Mouse (Mus musculus): ENCODE measurements at regions not wholly inside any gene's neighbourhood (a gene's known extent, or its start where the extent isn't known, plus 50 kb on each side); places are given as distances from the start of the nearest gene placed in this dataset.

DNA sequence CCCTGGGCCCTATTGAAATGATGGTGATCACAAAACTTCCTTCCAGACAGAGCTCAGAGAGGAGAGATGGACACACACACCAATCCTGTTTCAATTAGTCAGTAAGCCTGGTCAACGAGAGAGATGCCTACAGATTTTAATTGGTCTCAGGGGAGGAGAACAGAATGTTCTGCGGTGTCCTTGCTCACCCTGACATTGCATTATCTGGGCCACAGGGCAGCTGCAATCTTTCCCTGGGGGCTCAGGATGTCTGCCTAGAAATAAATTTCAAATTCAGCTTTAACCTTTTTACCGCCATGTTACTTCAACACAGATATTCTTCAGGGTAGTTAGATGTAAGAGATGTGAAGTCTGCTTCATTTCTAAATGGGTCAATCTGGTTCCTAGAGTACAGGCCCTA is 115.0 kb upstream of the Dusp10 start:
- 74% methylated on average over 3 of the region's 3 CpGs for WGBS
- H3K4me3 ChIP-seq (replicated peaks; ENCODE audit: low read depth, low read length), result no peak overlapping the region
- ATAC-seq (replicated peaks; ENCODE audit: low FRiP score, low read depth), result no peak

DNA sequence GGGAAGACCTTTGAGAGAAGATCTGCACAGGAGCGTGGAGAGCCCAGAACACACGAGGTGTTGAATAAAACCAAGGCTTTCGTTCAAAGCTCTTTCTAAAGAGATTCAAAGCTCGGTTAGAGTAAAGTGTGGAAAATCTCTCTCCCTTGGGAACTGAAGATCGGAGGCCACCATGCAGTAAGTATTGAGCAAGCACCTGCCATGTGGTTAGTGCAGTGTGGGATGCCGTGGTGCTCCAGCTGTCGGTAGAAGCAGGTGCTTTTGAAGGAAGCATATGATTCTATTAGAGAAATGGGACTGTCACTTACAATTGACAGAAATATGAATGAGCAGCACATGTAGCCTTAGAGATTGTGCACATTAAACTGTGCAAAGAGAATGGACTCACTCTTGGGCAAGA is 108.5 kb upstream of the Dusp10 start:
- H3K36me3 ChIP-seq (ENCODE audit: insufficient read depth, low read length), result no peaks in the 10 kb centered on the region
- DNase-seq (ENCODE audit: low spot score) (no peak), ATAC-seq (replicated peaks; ENCODE audit: low FRiP score, low read depth) (no peak)
- no peak for TF ChIP-seq CTCF (IDR thresholded peaks at IDR 0.05; ENCODE audit: low read depth)
- WGBS, result 92% methylated on average over 7 of the region's 7 CpGs
- no peak overlapping the region for H3K27ac ChIP-seq
- no peak overlapping the region for H3K4me2 ChIP-seq (ENCODE audit: low read length)
- H3K9ac ChIP-seq (ENCODE audit: low read depth, low read length), result no peak overlapping the region
- H3K4me3 ChIP-seq (replicated peaks; ENCODE audit: low read depth, low read length), result no peak overlapping the region
- H3K27me3 ChIP-seq (ENCODE audit: insufficient read depth, low read length), result no peaks in the 10 kb centered on the region
- H3K9me3 ChIP-seq (replicated peaks; ENCODE audit: low read length), result no peaks in the 10 kb centered on the region
- H3K4me1 ChIP-seq (replicated peaks; ENCODE audit: insufficient read depth, low read length), result no peaks in the 10 kb centered on the region

More for the DNA sequence above, 115.0 kb upstream of the Dusp10 start:
- no peak for TF ChIP-seq CTCF (IDR thresholded peaks at IDR 0.05; ENCODE audit: low read depth)
- Histone ChIP-seq H3K9ac (ENCODE audit: low read depth, low read length) (no peak overlapping the region), H3K4me2 (ENCODE audit: low read length) (no peak overlapping the region), H3K36me3 (ENCODE audit: insufficient read depth, low read length) (no peaks in the 10 kb centered on the region), H3K27me3 (ENCODE audit: insufficient read depth, low read length) (no peaks in the 10 kb centered on the region), H3K4me1 (replicated peaks; ENCODE audit: insufficient read depth, low read length) (no peaks in the 10 kb centered on the region), H3K27ac (no peak overlapping the region), H3K9me3 (replicated peaks; ENCODE audit: low read length) (no peaks in the 10 kb centered on the region)
- no peak for DNase-seq (ENCODE audit: low spot score)

DNA sequence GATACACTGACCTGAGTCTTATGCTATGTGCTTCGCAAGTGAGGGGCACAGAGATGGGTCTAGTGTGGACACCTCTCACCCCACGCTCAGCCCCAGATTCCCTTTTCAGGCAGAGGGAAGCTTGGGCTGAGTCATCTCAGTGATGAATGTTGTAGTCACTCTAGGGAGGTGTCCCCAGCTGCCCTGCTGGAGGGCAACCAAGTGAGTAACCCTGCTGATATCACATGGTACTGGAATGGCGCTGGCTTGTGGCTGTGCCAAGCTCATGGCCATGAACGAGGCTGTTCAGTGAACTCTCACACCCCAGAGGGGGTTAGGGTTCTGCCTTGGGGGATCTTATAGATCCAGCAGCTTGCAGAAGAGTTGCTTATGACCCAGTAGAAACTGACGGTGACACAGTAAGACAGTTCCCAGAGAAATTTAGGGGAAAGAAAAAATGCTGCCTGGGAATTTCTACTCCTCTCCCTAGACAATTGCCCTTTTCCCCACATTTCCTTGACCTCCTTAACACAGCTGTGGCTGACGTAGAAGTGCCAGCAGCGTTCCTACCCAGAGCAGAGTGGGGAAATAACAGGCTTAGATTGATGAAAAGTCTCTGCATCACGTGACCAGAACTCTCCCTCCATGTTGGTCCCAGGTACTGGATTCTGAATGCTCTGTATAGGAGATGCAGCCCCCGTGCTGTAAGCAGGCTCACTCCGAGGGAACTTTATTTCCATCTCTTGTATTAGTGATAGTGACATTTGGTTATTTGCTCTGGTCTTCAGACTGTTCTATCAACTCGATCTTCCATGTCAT is 107.6 kb upstream of the Dusp10 start:
- DNase-seq (ENCODE audit: low spot score), result no peak
- no peak for TF ChIP-seq CTCF (IDR thresholded peaks at IDR 0.05; ENCODE audit: low read depth)

DNA sequence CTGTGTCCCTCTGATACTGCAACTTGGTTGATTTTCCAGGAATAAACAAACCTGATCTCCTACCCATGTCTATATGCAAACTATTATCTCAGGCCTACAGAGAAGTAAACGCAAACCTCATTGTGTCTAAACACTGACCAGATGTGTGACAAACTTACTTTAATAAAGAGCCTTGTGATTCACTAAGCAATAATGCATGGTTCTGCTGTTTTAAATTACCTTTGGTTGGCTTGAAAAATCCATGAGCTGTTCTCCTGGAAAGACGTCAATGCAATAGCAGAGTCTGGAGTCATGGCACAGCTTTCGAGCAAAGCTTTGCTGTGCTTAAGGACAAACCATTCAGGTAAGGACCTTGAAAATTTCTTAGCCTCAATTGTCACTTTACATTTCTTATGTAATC is 95.4 kb upstream of the Dusp10 start:
- Histone ChIP-seq H3K9ac (ENCODE audit: low read depth, low read length) (no peak overlapping the region), H3K4me2 (ENCODE audit: low read length) (no peak overlapping the region), H3K4me1 (replicated peaks; ENCODE audit: insufficient read depth, low read length) (no peaks in the 10 kb centered on the region), H3K27ac (no peak overlapping the region), H3K4me3 (replicated peaks; ENCODE audit: low read depth, low read length) (no peak overlapping the region), H3K27me3 (ENCODE audit: insufficient read depth, low read length) (no peaks in the 10 kb centered on the region), H3K9me3 (replicated peaks; ENCODE audit: low read length) (no peaks in the 10 kb centered on the region), H3K36me3 (ENCODE audit: insufficient read depth, low read length) (no peaks in the 10 kb centered on the region)
- ATAC-seq (replicated peaks; ENCODE audit: low FRiP score, low read depth) (no peak), DNase-seq (ENCODE audit: low spot score) (no peak)
- 95% methylated on average over 3 of the region's 3 CpGs for WGBS
- no peak for TF ChIP-seq CTCF (IDR thresholded peaks at IDR 0.05; ENCODE audit: low read depth)

More for the DNA sequence above, 107.6 kb upstream of the Dusp10 start:
- H3K4me1 ChIP-seq (replicated peaks; ENCODE audit: insufficient read depth, low read length), result no peaks in the 10 kb centered on the region
- no peaks in the 10 kb centered on the region for H3K27me3 ChIP-seq (ENCODE audit: insufficient read depth, low read length)
- H3K9me3 ChIP-seq (replicated peaks; ENCODE audit: low read length), result no peaks in the 10 kb centered on the region
- WGBS, result 74% methylated on average over 11 of the region's 11 CpGs
- no peak overlapping the region for H3K27ac ChIP-seq
- H3K9ac ChIP-seq (ENCODE audit: low read depth, low read length), result no peak overlapping the region
- no peak overlapping the region for H3K4me3 ChIP-seq (replicated peaks; ENCODE audit: low read depth, low read length)
- H3K4me2 ChIP-seq (ENCODE audit: low read length), result no peak overlapping the region
- ATAC-seq (replicated peaks; ENCODE audit: low FRiP score, low read depth), result no peak
- no peaks in the 10 kb centered on the region for H3K36me3 ChIP-seq (ENCODE audit: insufficient read depth, low read length)

DNA sequence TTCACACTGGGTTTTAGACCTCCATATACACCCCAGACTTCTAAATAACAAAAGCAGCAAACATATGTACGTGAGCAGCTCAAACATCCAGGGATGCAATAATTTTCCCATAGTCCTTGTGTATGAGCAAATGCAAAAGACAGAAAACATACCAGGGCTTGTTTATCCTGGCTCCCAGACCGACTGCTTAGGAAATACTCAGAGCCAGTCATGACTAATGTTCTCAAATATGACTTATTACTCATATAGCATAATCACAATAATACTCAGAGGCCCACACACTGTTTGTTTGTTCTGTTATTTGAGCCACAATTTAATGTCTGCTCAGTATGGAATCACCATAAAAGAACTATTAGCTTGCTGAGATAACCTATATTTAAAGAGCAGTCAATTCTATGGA is 91.8 kb upstream of the Dusp10 start:
- Histone ChIP-seq H3K4me3 (replicated peaks; ENCODE audit: low read depth, low read length) (no peak overlapping the region), H3K9ac (ENCODE audit: low read depth, low read length) (no peak overlapping the region), H3K27me3 (ENCODE audit: insufficient read depth, low read length) (no peaks in the 10 kb centered on the region), H3K9me3 (replicated peaks; ENCODE audit: low read length) (no peaks in the 10 kb centered on the region), H3K4me2 (ENCODE audit: low read length) (no peak overlapping the region), H3K4me1 (replicated peaks; ENCODE audit: insufficient read depth, low read length) (no peaks in the 10 kb centered on the region), H3K36me3 (ENCODE audit: insufficient read depth, low read length) (no peaks in the 10 kb centered on the region), H3K27ac (no peak overlapping the region)
- 55% methylated on average over 2 of the region's 2 CpGs for WGBS
- DNase-seq (ENCODE audit: low spot score), result peak; percentile 72
- TF ChIP-seq CTCF (IDR thresholded peaks at IDR 0.05; ENCODE audit: low read depth), result no peak
- ATAC-seq (replicated peaks; ENCODE audit: low FRiP score, low read depth), result no peak

DNA sequence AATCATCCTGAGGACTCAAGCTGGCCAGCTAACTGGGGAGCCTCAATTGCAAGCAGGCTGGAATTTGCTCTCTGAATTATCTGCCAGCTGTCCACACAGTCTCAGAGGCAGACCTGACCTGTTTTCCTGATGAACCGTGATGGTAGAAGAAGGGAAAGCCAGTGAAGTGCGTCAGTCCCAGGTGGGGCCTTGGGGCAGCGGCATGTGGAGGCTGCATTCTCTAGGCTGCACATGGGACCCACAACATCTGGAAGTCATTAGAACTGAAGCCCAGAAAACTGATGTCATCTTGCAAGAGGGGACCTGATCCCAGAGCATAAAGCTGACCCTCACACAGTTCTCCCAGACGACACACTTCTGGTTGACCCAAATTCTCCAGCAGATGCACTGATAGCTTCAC is 84.6 kb upstream of the Dusp10 start:
- H3K4me1 ChIP-seq (replicated peaks; ENCODE audit: insufficient read depth, low read length), result no peaks in the 10 kb centered on the region
- no peak overlapping the region for H3K27ac ChIP-seq
- no peak overlapping the region for H3K4me3 ChIP-seq (replicated peaks; ENCODE audit: low read depth, low read length)
- no peak overlapping the region for H3K4me2 ChIP-seq (ENCODE audit: low read length)
- no peak for TF ChIP-seq CTCF (IDR thresholded peaks at IDR 0.05; ENCODE audit: low read depth)
- no peaks in the 10 kb centered on the region for H3K9me3 ChIP-seq (replicated peaks; ENCODE audit: low read length)
- 48% methylated on average over 4 of the region's 4 CpGs for WGBS
- H3K36me3 ChIP-seq (ENCODE audit: insufficient read depth, low read length), result no peaks in the 10 kb centered on the region
- H3K9ac ChIP-seq (ENCODE audit: low read depth, low read length), result no peak overlapping the region
- no peaks in the 10 kb centered on the region for H3K27me3 ChIP-seq (ENCODE audit: insufficient read depth, low read length)
- DNase-seq (ENCODE audit: low spot score) (no peak), ATAC-seq (replicated peaks; ENCODE audit: low FRiP score, low read depth) (no peak)
